Comparison of ENCODE assay signal across 9 mouse cellular contexts in the genomic region with DNA sequence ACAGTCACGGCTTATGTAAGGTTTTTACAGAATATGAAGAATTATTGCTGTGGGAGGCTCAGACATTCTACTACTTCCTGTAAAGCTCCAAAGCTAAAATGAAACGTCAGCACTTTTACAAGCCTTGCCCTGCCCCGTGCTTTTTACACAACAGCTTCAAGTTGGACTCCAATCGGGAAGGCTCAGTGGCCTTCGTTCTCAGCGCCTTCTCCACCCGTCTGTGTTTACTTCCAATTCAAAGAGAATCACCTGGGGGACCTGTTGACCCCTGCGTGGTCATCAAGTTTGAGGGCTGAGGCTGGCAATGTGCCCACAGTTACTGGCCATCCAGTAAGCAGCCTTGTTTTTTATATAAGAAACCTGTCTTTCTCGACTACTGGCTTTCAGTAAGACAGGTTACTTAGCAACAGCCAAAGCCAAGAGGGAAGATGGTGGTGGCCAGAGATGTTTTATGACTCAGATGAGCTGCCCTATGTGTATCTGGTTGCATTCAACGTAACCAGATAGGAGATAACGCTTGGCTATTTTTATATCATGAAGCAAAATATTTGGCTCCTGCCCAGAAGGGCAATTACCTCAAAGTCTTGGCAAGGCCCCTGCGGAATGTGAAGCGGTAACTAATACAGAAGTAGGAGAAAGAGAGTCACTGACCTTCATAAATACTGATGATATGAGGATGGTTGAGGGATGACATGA. TPM values are rescaled to one million over a fixed set of nuclear protein-coding genes. Genes with fewer than 3 reads are reported as not detected.
DNase-seq lines count a peak whose midpoint lies in the region; ATAC-seq lines count a peak whose summit lies in the region.
"Had no signal": no experiment of that assay in that cellular context is flagged by ENCODE, and none has a peak within 500 bp of the region (broad histone marks: within the 10 kb centered on the region; RNA-seq: fewer than 3 reads in every experiment).

No protein-coding gene starts in this region.

- H3K9ac ChIP-seq in embryonic facial prominence, embryonic 14.5 days (ENCODE audit: low read depth, low read length), result no peak overlapping the region

- H3K4me1 ChIP-seq in embryonic facial prominence, embryonic 14.5 days (ENCODE audit: control insufficient read depth, insufficient read depth, low read length), result peaks cover 21% of the 10 kb centered on the region
- H3K4me1 ChIP-seq in embryonic facial prominence, embryonic 10.5 days, result peaks cover 38% of the 10 kb centered on the region
- peaks cover 53% of the 10 kb centered on the region for H3K4me1 ChIP-seq in midbrain, embryonic 10.5 days

- H3K4me3 ChIP-seq in embryonic facial prominence, embryonic 14.5 days (ENCODE audit: low read depth, low read length), result no peak overlapping the region
- no peak overlapping the region for H3K4me3 ChIP-seq in embryonic facial prominence, embryonic 10.5 days
- H3K4me3 ChIP-seq in midbrain, embryonic 10.5 days, result no peak overlapping the region

- peaks cover 12% of the 10 kb centered on the region; the same call in 1 of the 2 replicates for H3K36me3 ChIP-seq in embryonic facial prominence, embryonic 14.5 days (ENCODE audit: control insufficient read depth, insufficient read depth, low read length)
- H3K36me3 ChIP-seq in embryonic facial prominence, embryonic 10.5 days (replicated peaks), result peaks cover 61% of the 10 kb centered on the region
- H3K36me3 ChIP-seq in midbrain, embryonic 10.5 days, result peaks cover 71% of the 10 kb centered on the region

- H3K9me3 ChIP-seq in embryonic facial prominence, embryonic 14.5 days (ENCODE audit: control insufficient read depth, low read length), result no peaks in the 10 kb centered on the region
- H3K9me3 ChIP-seq in embryonic facial prominence, embryonic 10.5 days, result no peaks in the 10 kb centered on the region
- H3K9me3 ChIP-seq in midbrain, embryonic 10.5 days (replicated peaks), result no peaks in the 10 kb centered on the region

- no peak for ATAC-seq in embryonic facial prominence, embryonic 14.5 days (ENCODE audit: low read depth)

- peak; percentile 70 for DNase-seq in embryonic facial prominence, embryonic 14.5 days (ENCODE audit: low spot score)
- no peak for DNase-seq in embryonic facial prominence, embryonic 10.5 days (ENCODE audit: low spot score)
- DNase-seq in 3T3-L1 (ENCODE audit: low read depth, low spot score), result peak; percentile 80
- DNase-seq in adrenal gland, postnatal 36 days, result peak; percentile 59 to 64
- peak; percentile 77 to 85 for DNase-seq in heart, postnatal 10 days
- no peak for DNase-seq in midbrain, embryonic 10.5 days (ENCODE audit: low spot score)
- DNase-seq in frontal cortex, postnatal 25 days (ENCODE audit: low spot score in 2 of 2), result no peak
- no peak for DNase-seq in layer of hippocampus, postnatal 14 days (ENCODE audit: low spot score in 2 of 2)
- DNase-seq: right cerebral cortex, postnatal 4 days had no signal

- H3K27ac ChIP-seq in embryonic facial prominence, embryonic 14.5 days (replicated peaks; ENCODE audit: low read depth, low read length), result no peak overlapping the region
- no peak overlapping the region for H3K27ac ChIP-seq in embryonic facial prominence, embryonic 10.5 days (replicated peaks)
- H3K27ac ChIP-seq in midbrain, embryonic 10.5 days (replicated peaks), result no peak overlapping the region

- intact Hi-C loops in heart, postnatal 10 days (cut with DNase I), result no loop called here

- no peak overlapping the region for H3K4me2 ChIP-seq in embryonic facial prominence, embryonic 14.5 days (ENCODE audit: low read depth, low read length)

- no peaks in the 10 kb centered on the region for H3K27me3 ChIP-seq in embryonic facial prominence, embryonic 14.5 days (replicated peaks; ENCODE audit: control insufficient read depth, insufficient read depth, low read length)
- no peaks in the 10 kb centered on the region for H3K27me3 ChIP-seq in embryonic facial prominence, embryonic 10.5 days (replicated peaks; ENCODE audit: low read depth, poor library complexity, severe bottlenecking)
- H3K27me3 ChIP-seq in midbrain, embryonic 10.5 days (ENCODE audit: low read depth, poor library complexity, severe bottlenecking), result no peaks in the 10 kb centered on the region

- WGBS in embryonic facial prominence, embryonic 14.5 days, result 73% methylated on average over 13 of the region's 13 CpGs
- WGBS in embryonic facial prominence, embryonic 10.5 days, result 89% methylated on average over 13 of the region's 13 CpGs
- WGBS in midbrain, embryonic 10.5 days, result 91% methylated on average over 13 of the region's 13 CpGs

RNA-seq across cellular contexts. Expression of gene Nuak1, which starts 31.3 kb away (rescaled TPM):
- 3.3 and 3.7 TPM in 2 replicates for polyA plus RNA-seq in embryonic facial prominence, embryonic 14.5 days (2014; fragmentation: Nextera tagmentation; extraction: Ambion mirVana)
- polyA plus RNA-seq in embryonic facial prominence, embryonic 10.5 days (2016; fragmentation: Nextera tagmentation; extraction: Ambion mirVana), result 2.4 and 2.7 TPM in 2 replicates
- 1 to 10 TPM; 5.6 to 7.7 TPM for total RNA-seq in adrenal gland, postnatal 36 days (2021)
- 10 to 100 TPM; 25.3 to 33.0 TPM for total RNA-seq in heart, postnatal 10 days (2021)
- polyA plus RNA-seq in midbrain, embryonic 10.5 days (2016; fragmentation: Nextera tagmentation; extraction: Ambion mirVana), result 3.0 and 4.0 TPM in 2 replicates
- total RNA-seq in layer of hippocampus, postnatal 14 days (2021), result 10 to 100 TPM; 47.6 to 50.2 TPM

Comparison
In these comparisons a context has a peak if more than half of its experiments do, and no peak if none do; other contexts are left out.
1. DNase-seq: peak in embryonic facial prominence, embryonic 14.5 days (single experiment), 3T3-L1 (single experiment), adrenal gland, postnatal 36 days (2 of 2) and heart, postnatal 10 days (2 of 2); none in embryonic facial prominence, embryonic 10.5 days (single experiment), midbrain, embryonic 10.5 days (single experiment), frontal cortex, postnatal 25 days (0 of 2) and layer of hippocampus, postnatal 14 days (0 of 2).